Mouse (Mus musculus) hindbrain, embryonic 12.5 days (tissue): ENCODE measurements around the gene Mipol1. TPM values are rescaled to one million over a fixed set of nuclear protein-coding genes. Genes with fewer than 3 reads are reported as not detected.

ENCODE experiments used
- ATAC-seq: fragments of 200-750 bp; cut with Nextera tagmentation; 2 replicates; pipeline ENCODE4 v1.8.0; 2017; ENCODE audit warnings: moderate TSS enrichment; ENCODE audit not compliant: low FRiP score
- H3K27ac ChIP-seq: fragments of 300-500 bp; sonication (generic); 2 replicates; pipeline ENCODE4 v1.5.1; 2016; ENCODE audit warnings: mild to moderate bottlenecking
- H3K27me3 ChIP-seq: fragments of 300-500 bp; sonication (generic); 2 replicates; pipeline ENCODE4 v1.6.1; 2016; ENCODE audit warnings: mild to moderate bottlenecking
- H3K36me3 ChIP-seq: fragments of 300-500 bp; sonication (generic); 2 replicates; pipeline ENCODE4 v1.6.1; 2016; ENCODE audit warnings: mild to moderate bottlenecking
- H3K4me1 ChIP-seq: fragments of 300-500 bp; sonication (generic); 2 replicates; pipeline ENCODE4 v1.6.1; 2016
- H3K4me2 ChIP-seq: fragments of 300-500 bp; sonication (generic); replicated peaks from 2 replicates; pipeline ENCODE4 v1.6.1; 2016; ENCODE audit warnings: mild to moderate bottlenecking
- H3K4me3 ChIP-seq: fragments of 300-500 bp; sonication (generic); 2 replicates; pipeline ENCODE4 v1.5.1; 2016; ENCODE audit warnings: mild to moderate bottlenecking
- H3K9ac ChIP-seq: fragments of 300-500 bp; sonication (generic); 2 replicates; pipeline ENCODE4 v1.6.1; 2016; ENCODE audit warnings: mild to moderate bottlenecking, moderate library complexity
- H3K9me3 ChIP-seq: fragments of 300-500 bp; sonication (generic); replicated peaks from 2 replicates; pipeline ENCODE4 v1.6.1; 2016; ENCODE audit warnings: mild to moderate bottlenecking
- WGBS: fragments of 180-500 bp; shearing (Covaris S2); methylation state at CpG from one replicate; pipeline ENCODE4 v1.1.7; 2016; 5-methylcytosine and 5-hydroxymethylcytosine counted together
- polyA plus RNA-seq: library from polyadenylated mRNA; unstranded; fragments of >200 nt; fragmentation: Nextera tagmentation; extraction: Ambion mirVana; gene quantifications from 2 replicates; pipeline ENCODE4 v1.2.1, GENCODE M21; 2016

The Mipol1 gene
- polyA plus RNA-seq, 1 experiment from 2014 or later, result 6.1 TPM

DNA sequence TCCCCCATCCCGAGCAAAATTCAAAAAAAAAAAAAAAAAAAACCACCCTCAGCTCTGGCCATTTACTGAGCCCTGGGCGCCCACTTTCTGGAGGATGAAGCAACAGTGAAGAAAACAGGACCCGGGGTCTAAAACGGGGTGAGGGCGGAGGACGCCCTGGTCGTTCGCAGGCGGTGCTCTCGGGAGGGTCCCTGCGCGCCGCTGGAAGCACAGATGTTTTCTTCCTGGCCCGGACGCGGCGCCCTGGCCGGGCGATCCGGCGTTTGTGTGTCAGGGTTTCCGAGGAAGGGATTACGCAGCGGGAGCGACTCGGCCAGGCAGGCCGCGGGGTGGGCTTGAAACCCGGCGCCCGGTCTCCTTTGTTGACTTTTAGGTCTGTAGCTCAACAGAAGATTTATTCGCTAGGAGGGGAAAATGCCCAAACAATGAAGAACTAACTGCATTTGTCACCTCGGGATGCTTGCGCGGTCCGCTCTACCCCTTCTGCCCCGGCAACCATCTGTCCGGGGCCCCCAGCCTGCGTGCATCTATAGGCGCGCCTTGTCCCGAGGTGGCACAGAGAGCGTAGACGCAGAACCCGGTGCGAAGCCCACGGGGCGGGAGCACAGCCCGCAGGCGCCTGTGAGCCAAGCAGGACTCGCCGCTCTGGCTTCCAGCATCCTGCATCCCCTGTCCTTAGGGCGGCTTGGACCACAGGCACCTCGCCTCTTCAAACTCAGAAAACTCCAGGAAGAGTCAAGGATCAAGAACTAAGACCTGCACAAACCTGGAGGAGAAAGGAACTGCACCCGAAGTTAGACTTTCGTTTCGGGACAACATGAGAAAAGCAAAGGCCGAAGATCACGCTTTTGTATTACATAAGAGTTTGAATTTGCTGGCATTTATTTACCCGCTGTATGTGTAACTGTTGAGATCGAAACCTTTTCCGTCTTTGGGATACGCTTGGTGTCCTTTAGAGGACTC is 308.6 kb downstream of the Mipol1 start:
- 1% methylated on average over 58 of the region's 63 CpGs for WGBS
- peak overlapping the region; percentile 22 for H3K4me3 ChIP-seq
- H3K27me3 ChIP-seq, result peaks cover 85% of the 10 kb centered on the region
- H3K4me1 ChIP-seq, result peaks cover 16% of the 10 kb centered on the region
- peak overlapping the region; percentile 46 for H3K4me2 ChIP-seq
- no peaks in the 10 kb centered on the region for H3K36me3 ChIP-seq
- H3K9me3 ChIP-seq, result no peaks in the 10 kb centered on the region
- H3K9ac ChIP-seq, result peak overlapping the region; percentile 38; the same call in 1 of the 2 replicates
- no peak overlapping the region for H3K27ac ChIP-seq
- ATAC-seq, result peak; percentile 34; the same call in 1 of the 2 replicates

DNA sequence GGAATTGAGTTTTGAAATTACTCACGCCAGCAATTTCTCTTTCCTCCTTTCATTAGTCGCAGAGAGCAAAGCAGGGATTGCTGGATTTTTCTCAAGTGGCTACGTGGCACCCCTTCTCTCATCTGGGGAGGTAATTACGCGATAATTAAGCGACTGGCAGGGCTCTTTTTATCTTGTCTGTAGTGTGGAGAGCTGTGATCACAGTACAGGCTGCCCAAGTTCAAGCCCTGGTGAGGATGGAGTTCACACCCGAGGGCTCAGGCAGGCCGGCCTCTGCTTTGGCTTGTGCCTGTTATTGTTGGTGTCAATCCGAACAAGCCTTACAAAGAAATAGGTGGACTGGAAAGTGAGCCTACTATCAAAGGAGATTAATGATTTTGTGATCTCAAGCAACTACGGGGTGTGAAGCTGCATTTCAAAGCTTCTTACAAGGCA is 309.3 kb downstream of the Mipol1 start:
- H3K9ac ChIP-seq, result no peak overlapping the region
- peaks cover 16% of the 10 kb centered on the region for H3K4me1 ChIP-seq
- H3K9me3 ChIP-seq, result no peaks in the 10 kb centered on the region
- H3K27ac ChIP-seq, result no peak overlapping the region
- H3K36me3 ChIP-seq, result no peaks in the 10 kb centered on the region
- H3K27me3 ChIP-seq, result peaks cover 84% of the 10 kb centered on the region
- WGBS, result 1% methylated on average over 10 of the region's 10 CpGs
- H3K4me3 ChIP-seq, result 0 out of 2 replicates have a peak overlapping the region, but pooled peaks have one; percentile 22
- H3K4me2 ChIP-seq, result 0 out of 2 replicates have a peak overlapping the region, but pooled peaks have one; percentile 4
- ATAC-seq, result no peak

DNA sequence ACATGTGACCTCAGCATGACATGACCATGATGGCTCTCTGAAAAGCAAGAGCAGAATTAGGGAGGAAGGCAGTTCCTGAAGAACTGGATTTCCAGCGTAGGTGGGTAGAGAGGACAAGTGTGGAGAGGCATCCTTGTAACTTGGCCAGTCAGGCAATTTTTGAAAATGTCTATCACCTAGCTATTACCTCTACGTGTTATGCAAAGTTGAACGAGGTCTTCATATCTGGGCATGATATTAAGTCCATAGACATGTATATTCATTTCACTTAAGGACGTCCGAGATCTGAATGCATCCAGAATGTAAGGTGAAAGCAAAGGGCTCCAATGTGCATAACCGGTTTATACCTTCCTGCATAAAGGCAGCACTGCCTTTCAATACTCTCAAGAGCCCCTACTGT is 310.9 kb downstream of the Mipol1 start:
- Histone ChIP-seq H3K27ac (no peak overlapping the region), H3K9me3 (no peaks in the 10 kb centered on the region), H3K27me3 (peaks cover 83% of the 10 kb centered on the region), H3K9ac (no peak overlapping the region), H3K36me3 (no peaks in the 10 kb centered on the region), H3K4me2 (no peak overlapping the region), H3K4me1 (peaks cover 16% of the 10 kb centered on the region), H3K4me3 (no peak overlapping the region)
- WGBS, result 6% methylated on average over 6 of the region's 6 CpGs
- no peak for ATAC-seq

GRCm38 (mm10) chr12:57541931-57542745 is 311.9 kb downstream of the Mipol1 start:
- H3K27me3 ChIP-seq, result peaks cover 83% of the 10 kb centered on the region
- H3K9me3 ChIP-seq, result no peaks in the 10 kb centered on the region

GRCm38 (mm10) chr12:57542746-57543626 is 312.8 kb downstream of the Mipol1 start:
- H3K9me3 ChIP-seq, result no peaks in the 10 kb centered on the region
- WGBS, result 1% methylated on average over 60 of the region's 63 CpGs
- ATAC-seq, result no peak
- peak overlapping the region; percentile 13 for H3K4me2 ChIP-seq
- H3K4me3 ChIP-seq, result peak overlapping the region; percentile 25
- no peaks in the 10 kb centered on the region for H3K36me3 ChIP-seq
- no peak overlapping the region for H3K9ac ChIP-seq
- peaks cover 19% of the 10 kb centered on the region for H3K4me1 ChIP-seq
- H3K27ac ChIP-seq, result 0 out of 2 replicates have a peak overlapping the region, but pooled peaks have one; percentile 30
- peaks cover 89% of the 10 kb centered on the region for H3K27me3 ChIP-seq

More at GRCm38 (mm10) chr12:57541931-57542745, 311.9 kb downstream of the Mipol1 start:
- Histone ChIP-seq H3K9ac (no peak overlapping the region), H3K27ac (no peak overlapping the region), H3K4me2 (peak overlapping the region; percentile 30), H3K4me1 (peaks cover 19% of the 10 kb centered on the region), H3K4me3 (peak overlapping the region; percentile 25), H3K36me3 (no peaks in the 10 kb centered on the region)
- under 1% methylated on average over 45 of the region's 46 CpGs for WGBS
- ATAC-seq, result peak; percentile 11; the same call in 1 of the 2 replicates

GRCm38 (mm10) chr12:57543627-57543991 is 313.4 kb downstream of the Mipol1 start:
- Histone ChIP-seq H3K27me3 (peaks cover 89% of the 10 kb centered on the region), H3K4me2 (no peak overlapping the region), H3K4me1 (peaks cover 16% of the 10 kb centered on the region), H3K9ac (no peak overlapping the region), H3K4me3 (peak overlapping the region; percentile 25; the same call in 1 of the 2 replicates), H3K36me3 (no peaks in the 10 kb centered on the region), H3K9me3 (0 out of 2 replicates have a peak, but pooled peaks cover 2% of the 10 kb centered on the region), H3K27ac (no peak overlapping the region)
- WGBS, result 3% methylated on average over 10 of the region's 10 CpGs
- ATAC-seq, result no peak

DNA sequence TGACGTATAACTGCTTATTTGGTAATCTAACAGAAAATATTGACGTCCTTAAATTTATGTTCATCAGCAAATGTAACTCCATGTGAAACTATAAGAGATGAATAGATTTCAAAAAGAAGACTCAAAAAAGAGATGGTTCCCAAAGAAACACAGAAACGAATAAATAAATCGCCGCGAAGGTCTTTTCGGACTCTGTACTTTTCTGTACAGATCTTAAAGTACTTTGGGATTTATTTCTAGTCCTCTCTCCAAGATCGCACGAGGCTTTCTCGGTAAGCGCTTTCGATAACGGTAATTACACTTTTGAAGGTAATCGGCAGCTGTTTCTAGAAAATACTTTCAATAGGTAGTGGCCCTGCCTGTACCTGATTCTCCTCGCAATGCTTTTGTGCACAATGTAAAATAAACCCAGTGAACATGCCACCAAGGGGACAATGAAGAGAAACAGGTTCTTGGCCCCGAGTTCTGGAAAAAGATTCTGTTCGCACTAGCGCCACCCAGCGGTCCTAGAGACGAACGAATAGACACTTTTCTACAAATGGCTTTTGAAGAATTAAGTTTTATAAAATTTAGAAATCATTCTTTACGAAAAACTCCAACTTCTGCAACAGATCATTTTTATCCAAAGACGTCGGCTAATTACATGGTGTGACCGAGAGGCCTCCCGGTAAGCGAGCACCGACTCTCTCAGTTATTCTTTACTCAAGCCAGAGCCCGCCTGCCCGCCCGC is 314.6 kb downstream of the Mipol1 start:
- Histone ChIP-seq H3K4me3 (peak overlapping the region; percentile 37), H3K27me3 (peaks cover 90% of the 10 kb centered on the region), H3K9ac (no peak overlapping the region), H3K27ac (no peak overlapping the region), H3K9me3 (0 out of 2 replicates have a peak, but pooled peaks cover 2% of the 10 kb centered on the region), H3K4me2 (peak overlapping the region; percentile 71), H3K4me1 (peaks cover 11% of the 10 kb centered on the region), H3K36me3 (no peaks in the 10 kb centered on the region)
- 1% methylated on average over 31 of the region's 31 CpGs for WGBS
- no peak for ATAC-seq

DNA sequence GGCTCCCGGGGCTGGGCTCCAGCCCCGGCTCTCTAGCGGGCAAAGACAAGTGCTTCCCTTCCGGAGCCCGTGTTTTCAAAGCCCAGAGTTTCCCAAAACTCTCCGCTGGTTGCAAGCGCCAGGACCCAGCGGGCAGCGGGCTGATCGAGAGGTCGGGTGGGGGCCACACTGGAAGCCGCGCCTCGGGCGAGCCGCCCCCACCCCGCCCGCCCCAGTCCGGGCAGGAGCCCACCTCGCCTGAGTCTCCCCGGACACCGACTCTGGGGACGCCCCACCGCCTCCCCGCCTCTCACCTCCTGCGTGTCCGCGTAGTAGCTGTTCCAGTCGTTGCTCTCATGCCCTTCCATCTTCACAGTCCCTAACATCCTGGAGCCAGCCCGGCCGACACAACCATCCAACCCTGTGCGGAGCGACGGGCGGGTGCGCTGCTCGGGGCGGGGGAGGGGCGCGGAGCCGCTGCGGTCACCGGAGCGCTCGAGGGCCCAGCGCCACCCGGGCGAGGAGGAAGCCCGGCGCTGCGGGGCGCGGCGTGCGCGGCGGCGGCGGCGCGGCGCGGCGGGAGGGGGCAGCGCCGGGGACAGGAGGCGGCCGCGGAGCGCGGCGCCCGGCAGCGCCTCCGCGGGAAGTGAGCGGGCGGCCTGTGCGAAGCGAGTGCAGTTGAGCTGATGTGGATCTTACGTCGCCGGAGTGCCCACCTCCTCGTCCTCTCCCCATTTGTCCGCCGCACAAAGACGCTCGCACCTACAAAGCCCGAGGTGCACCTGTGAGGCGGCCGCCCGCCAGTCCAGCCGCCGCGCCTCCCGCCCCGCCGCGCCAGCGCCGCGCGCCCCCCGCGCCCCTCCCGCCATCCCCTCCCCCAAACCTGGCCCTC is 315.4 kb downstream of the Mipol1 start:
- peak; percentile 60 for ATAC-seq
- Histone ChIP-seq H3K4me1 (peaks cover 11% of the 10 kb centered on the region), H3K9ac (peak overlapping the region; percentile 38; the same call in 1 of the 2 replicates), H3K4me2 (peak overlapping the region; percentile 71), H3K27ac (no peak overlapping the region), H3K36me3 (no peaks in the 10 kb centered on the region), H3K4me3 (peak overlapping the region; percentile 37), H3K27me3 (peaks cover 95% of the 10 kb centered on the region), H3K9me3 (0 out of 2 replicates have a peak, but pooled peaks cover 2% of the 10 kb centered on the region)
- WGBS, result under 1% methylated on average over 99 of the region's 106 CpGs
